Mouse (Mus musculus) adrenal gland, adult 18-20 months (tissue): Measurements from ENCODE around the gene Gpr84. TPM values are rescaled to one million over a fixed set of nuclear protein-coding genes. Genes with fewer than 3 reads are reported as not detected.
A peak's percentile ranks its signal among the peaks of the same experiment; 100 is the strongest.

Experiments used
- DNase-seq, 2 experiments: peaks; one replicate each; pipeline ENCODE4 v3.0.0; 2021 to 2022; ENCODE audit warnings: low spot score in 2 of 2
- long read RNA-seq, 2 experiments: library from polyadenylated mRNA; stranded (forward); transcript quantifications; one replicate each; pipeline ENCODE4 v2.0.0; 2021
- total RNA-seq, 2 experiments: library from RNA; stranded (reverse); gene quantifications; 1 replicate in 1 of 2; 2 replicates in 1 of 2; pipeline ENCODE4 v1.2.3; 2021

The Gpr84 gene
- total RNA-seq = not detected
- long read RNA-seq, experiment 1 = 0 reads
- long read RNA-seq, experiment 2 = 0 reads

- no peak for DNase-seq
Measured at GRCm38 (mm10) chr15:103310365-103310910, at the start of gene Gpr84. Gene Gpr84 (minus strand): TSS chr15:103310612.

- DNase-seq = no peak
Measured at GRCm38 (mm10) chr15:103359869-103360602, 49.6 kb upstream of the Gpr84 start.

- DNase-seq = no peak
Measured at GRCm38 (mm10) chr15:103359122-103359510, 48.7 kb upstream of the Gpr84 start.

GRCm38 (mm10) chr15:103358278-103359121 is 48.1 kb upstream of the Gpr84 start:
- peak in 1 of 2 experiments; percentile 48 for DNase-seq

GRCm38 (mm10) chr15:103357817-103358216 is 47.4 kb upstream of the Gpr84 start:
- no peak for DNase-seq

- DNase-seq = no peak
Measured at GRCm38 (mm10) chr15:103356130-103356529, 45.7 kb upstream of the Gpr84 start.

- no peak for DNase-seq
Measured at GRCm38 (mm10) chr15:103355420-103355819, 45.0 kb upstream of the Gpr84 start.

GRCm38 (mm10) chr15:103354690-103355089 is 44.3 kb upstream of the Gpr84 start:
- no peak for DNase-seq

GRCm38 (mm10) chr15:103353511-103354256 is 43.3 kb upstream of the Gpr84 start:
- DNase-seq = no peak

- peak; percentile 50 to 66 for DNase-seq
Measured at GRCm38 (mm10) chr15:103352856-103353255, 42.4 kb upstream of the Gpr84 start.

GRCm38 (mm10) chr15:103347275-103347684 is 36.9 kb upstream of the Gpr84 start:
- peak; percentile 45 to 53 for DNase-seq

GRCm38 (mm10) chr15:103345789-103346188 is 35.4 kb upstream of the Gpr84 start:
- no peak for DNase-seq

- no peak for DNase-seq
Measured at GRCm38 (mm10) chr15:103343556-103343955, 33.1 kb upstream of the Gpr84 start.

- DNase-seq = no peak
Measured at GRCm38 (mm10) chr15:103343008-103343407, 32.6 kb upstream of the Gpr84 start.

- peak; percentile 69 to 72 for DNase-seq
Measured at GRCm38 (mm10) chr15:103342415-103342814, 32.0 kb upstream of the Gpr84 start.

GRCm38 (mm10) chr15:103341547-103341946 is 31.1 kb upstream of the Gpr84 start:
- DNase-seq = no peak

GRCm38 (mm10) chr15:103340786-103341185 is 30.4 kb upstream of the Gpr84 start:
- no peak for DNase-seq

GRCm38 (mm10) chr15:103339961-103340337 is 29.5 kb upstream of the Gpr84 start, which contains the start of gene Zfp385a:
Gene Zfp385a (minus strand): TSS chr15:103340093.
- peak; percentile 53 to 60 for DNase-seq

GRCm38 (mm10) chr15:103339166-103339960 is 29.0 kb upstream of the Gpr84 start:
- peak in 1 of 2 experiments; percentile 20 for DNase-seq

GRCm38 (mm10) chr15:103338829-103339165 is 28.4 kb upstream of the Gpr84 start:
- no peak for DNase-seq
